Mouse (Mus musculus) G1E (cell line): ENCODE results near the gene Scml4.

Experiments used
- CTCF ChIP-seq: IDR thresholded peaks from 2 replicates; pipeline ENCODE4 v1.5.1; 2012; ENCODE audit warnings: low read depth, low read length, inconsistent platforms, mixed read lengths
- GATA1 ChIP-seq: IDR thresholded peaks from 2 replicates; pipeline ENCODE4 v1.6.1; 2012; ENCODE audit warnings: borderline replicate concordance, low read length, inconsistent platforms, mixed read lengths
- TAL1 ChIP-seq: conservative IDR thresholded peaks from 2 replicates; pipeline ENCODE4 v1.6.1; 2012; ENCODE audit warnings: low read depth, low read length, inconsistent platforms, mixed read lengths

- TF ChIP-seq CTCF (no peak), TAL1 (no peak), GATA1 (no peak)
Measured at GRCm38 (mm10) chr10:43003466-43003757, 143.2 kb downstream of the Scml4 start.
